Mouse (Mus musculus): Measurements from ENCODE around the gene Cdadc1. TPM values are rescaled to one million over a fixed set of nuclear protein-coding genes. Genes with fewer than 3 reads are reported as not detected.

Cdadc1 gene
- total RNA-seq, 1 experiment: 6.7 TPM

- Histone ChIP-seq H3K9me3 (ENCODE audit: control insufficient read depth, insufficient read depth, low read depth, low read length) (no peaks in the 10 kb centered on the region), H3K4me1 (ENCODE audit: control insufficient read depth in 2 of 2, insufficient read depth in 2 of 2, low read length in 2 of 2, poor library complexity in 1 of 2) (0 out of 4 replicates have a peak, but pooled peaks cover 0 to 1% of the 10 kb centered on the region in 2 experiments), H3K27ac (ENCODE audit: insufficient read depth, low read depth, low read length, poor library complexity, severe bottlenecking) (no peak overlapping the region), H3K36me3 (ENCODE audit: control insufficient read depth, insufficient read depth, low read length, poor library complexity, severe bottlenecking) (no peaks in the 10 kb centered on the region), H3K9ac (ENCODE audit: insufficient read depth, low read depth, low read length, poor library complexity, severe bottlenecking) (no peak overlapping the region), H3K4me3 (ENCODE audit: insufficient read depth in 1 of 2, low read depth in 1 of 2, low read length in 2 of 2, poor library complexity in 1 of 2, severe bottlenecking in 1 of 2) (no peak overlapping the region)
- no peak for DNase-seq (ENCODE audit: low read depth, low spot score)
- TF ChIP-seq MAFK (IDR thresholded peaks at IDR 0.05; ENCODE audit: insufficient read depth, low read depth, low read length) (no peak), HCFC1 (IDR thresholded peaks at IDR 0.05; ENCODE audit: borderline replicate concordance, insufficient read depth, low read length) (no peak), ZNF384 (IDR thresholded peaks at IDR 0.05; ENCODE audit: low read depth, low read length) (no peak), ZC3H11A (IDR thresholded peaks at IDR 0.05; ENCODE audit: borderline replicate concordance, low read depth, low read length) (no peak), CHD2 (IDR thresholded peaks at IDR 0.05; ENCODE audit: low read depth, low read length) (no peak)
- in situ Hi-C loops (cut with MboI; ENCODE audit: low sequenced_read_pairs in 2 of 2, unreplicated experiment in 2 of 2): loop anchor here (5.0 to 10.0 kb wide), 3 partner anchors 338 to 418 kb away; no protein-coding TSS in a partner anchor
Observed at GRCm38 (mm10) chr14:59607021-59607420, 9.3 kb upstream of the Cdadc1 start.

- in situ Hi-C loops (cut with MboI; ENCODE audit: low sequenced_read_pairs in 2 of 2, unreplicated experiment in 2 of 2): loop anchor here (5.0 to 10.0 kb wide), 3 partner anchors 339 to 419 kb away; no protein-coding TSS in a partner anchor
- no peak for DNase-seq (ENCODE audit: low read depth, low spot score)
Observed at GRCm38 (mm10) chr14:59605671-59606353, 8.1 kb upstream of the Cdadc1 start.

GRCm38 (mm10) chr14:59604002-59604645, 6.4 kb upstream of the Cdadc1 start:
- no peak overlapping the region for H3K9ac ChIP-seq (ENCODE audit: insufficient read depth, low read depth, low read length, poor library complexity, severe bottlenecking)
- no peak overlapping the region for H3K4me3 ChIP-seq (ENCODE audit: insufficient read depth in 1 of 2, low read depth in 1 of 2, low read length in 2 of 2, poor library complexity in 1 of 2, severe bottlenecking in 1 of 2)
- no peaks in the 10 kb centered on the region for H3K4me1 ChIP-seq (ENCODE audit: control insufficient read depth in 2 of 2, insufficient read depth in 2 of 2, low read length in 2 of 2, poor library complexity in 1 of 2)
- H3K27ac ChIP-seq (ENCODE audit: insufficient read depth, low read depth, low read length, poor library complexity, severe bottlenecking): no peak overlapping the region
- no peaks in the 10 kb centered on the region for H3K9me3 ChIP-seq (ENCODE audit: control insufficient read depth, insufficient read depth, low read depth, low read length)
- DNase-seq (ENCODE audit: low read depth, low spot score): no peak
- TF ChIP-seq CHD2 (IDR thresholded peaks at IDR 0.05; ENCODE audit: low read depth, low read length): no peak
- peak; percentile 46; the same call in 1 of the 2 replicates for TF ChIP-seq ZC3H11A (IDR thresholded peaks at IDR 0.05; ENCODE audit: borderline replicate concordance, low read depth, low read length)
- H3K36me3 ChIP-seq (ENCODE audit: control insufficient read depth, insufficient read depth, low read length, poor library complexity, severe bottlenecking): no peaks in the 10 kb centered on the region
- in situ Hi-C loops (cut with MboI; ENCODE audit: low sequenced_read_pairs in 2 of 2, unreplicated experiment in 2 of 2): loop anchor here (10.0 kb wide), 2 partner anchors 341 to 421 kb away; no protein-coding TSS in a partner anchor

More at GRCm38 (mm10) chr14:59605671-59606353, 8.1 kb upstream of the Cdadc1 start:
- no peak overlapping the region for H3K9ac ChIP-seq (ENCODE audit: insufficient read depth, low read depth, low read length, poor library complexity, severe bottlenecking)
- H3K27ac ChIP-seq (ENCODE audit: insufficient read depth, low read depth, low read length, poor library complexity, severe bottlenecking): no peak overlapping the region
- H3K9me3 ChIP-seq (ENCODE audit: control insufficient read depth, insufficient read depth, low read depth, low read length): no peaks in the 10 kb centered on the region
- H3K36me3 ChIP-seq (ENCODE audit: control insufficient read depth, insufficient read depth, low read length, poor library complexity, severe bottlenecking): no peaks in the 10 kb centered on the region
- H3K4me1 ChIP-seq (ENCODE audit: control insufficient read depth in 2 of 2, insufficient read depth in 2 of 2, low read length in 2 of 2, poor library complexity in 1 of 2): 0 out of 4 replicates have a peak, but pooled peaks cover 0 to 1% of the 10 kb centered on the region in 2 experiments
- H3K4me3 ChIP-seq (ENCODE audit: insufficient read depth in 1 of 2, low read depth in 1 of 2, low read length in 2 of 2, poor library complexity in 1 of 2, severe bottlenecking in 1 of 2): no peak overlapping the region
- TF ChIP-seq ZNF384 (IDR thresholded peaks at IDR 0.05; ENCODE audit: low read depth, low read length) (no peak), CHD2 (IDR thresholded peaks at IDR 0.05; ENCODE audit: low read depth, low read length) (no peak), HCFC1 (IDR thresholded peaks at IDR 0.05; ENCODE audit: borderline replicate concordance, insufficient read depth, low read length) (no peak), MAFK (IDR thresholded peaks at IDR 0.05; ENCODE audit: insufficient read depth, low read depth, low read length) (no peak), ZC3H11A (IDR thresholded peaks at IDR 0.05; ENCODE audit: borderline replicate concordance, low read depth, low read length) (peak; percentile 91)

GRCm38 (mm10) chr14:59598260-59598627, 485 bp upstream of the Cdadc1 start:
- in situ Hi-C loops (cut with MboI; ENCODE audit: low sequenced_read_pairs in 2 of 2, unreplicated experiment in 2 of 2): no loop called here
- DNase-seq (ENCODE audit: low read depth, low spot score): no peak
- Histone ChIP-seq H3K27ac (ENCODE audit: insufficient read depth, low read depth, low read length, poor library complexity, severe bottlenecking) (no peak overlapping the region), H3K4me1 (ENCODE audit: control insufficient read depth in 2 of 2, insufficient read depth in 2 of 2, low read length in 2 of 2, poor library complexity in 1 of 2) (no peaks in the 10 kb centered on the region; a peak in 1 of 4 replicates), H3K9me3 (ENCODE audit: control insufficient read depth, insufficient read depth, low read depth, low read length) (no peaks in the 10 kb centered on the region), H3K36me3 (ENCODE audit: control insufficient read depth, insufficient read depth, low read length, poor library complexity, severe bottlenecking) (no peaks in the 10 kb centered on the region), H3K4me3 (ENCODE audit: insufficient read depth in 1 of 2, low read depth in 1 of 2, low read length in 2 of 2, poor library complexity in 1 of 2, severe bottlenecking in 1 of 2) (peak overlapping the region; percentile 89 to 90), H3K9ac (ENCODE audit: insufficient read depth, low read depth, low read length, poor library complexity, severe bottlenecking) (peak overlapping the region; percentile 77; the same call in 1 of the 2 replicates)
- no peak for TF ChIP-seq ZNF384 (IDR thresholded peaks at IDR 0.05; ENCODE audit: low read depth, low read length)
- no peak for TF ChIP-seq CHD2 (IDR thresholded peaks at IDR 0.05; ENCODE audit: low read depth, low read length)
- no peak for TF ChIP-seq ZC3H11A (IDR thresholded peaks at IDR 0.05; ENCODE audit: borderline replicate concordance, low read depth, low read length)
- no peak for TF ChIP-seq MAFK (IDR thresholded peaks at IDR 0.05; ENCODE audit: insufficient read depth, low read depth, low read length)
- no peak for TF ChIP-seq HCFC1 (IDR thresholded peaks at IDR 0.05; ENCODE audit: borderline replicate concordance, insufficient read depth, low read length)

Data from ES-E14 (cell line).